Mouse (Mus musculus) small intestine, adult 2 months (tissue): Measurements from ENCODE around the gene Anapc16.

ENCODE experiments used
- CTCF ChIP-seq: fragments of 200-500 bp; IDR thresholded peaks from 2 replicates; pipeline ENCODE4 v1.5.1; 2012; ENCODE audit warnings: low read depth, mild to moderate bottlenecking, control low read depth, inconsistent platforms, low read length, moderate library complexity, mixed read lengths; ENCODE audit not compliant: insufficient replicate concordance, insufficient read length; ENCODE audit errors: extremely low read depth
- POLR2A ChIP-seq: fragments of 200-500 bp; IDR thresholded peaks from 2 replicates; pipeline ENCODE4 v1.6.1; 2012; ENCODE audit warnings: low read depth, mild to moderate bottlenecking, control low read depth, inconsistent platforms, low read length, moderate library complexity

GRCm38 (mm10) chr10:60046696-60047095 lies 43.8 kb upstream of the Anapc16 start:
- TF ChIP-seq POLR2A = no peak
- no peak for TF ChIP-seq CTCF
